Mouse (Mus musculus) lung, postnatal 14 days (tissue): ENCODE measurements around the gene Sdr9c7.
A peak's percentile ranks its signal among the peaks of the same experiment; 100 is the strongest.

Experiments used
- DNase-seq: peaks from one replicate; pipeline ENCODE4 v3.0.0; 2021

Gene Sdr9c7

DNA sequence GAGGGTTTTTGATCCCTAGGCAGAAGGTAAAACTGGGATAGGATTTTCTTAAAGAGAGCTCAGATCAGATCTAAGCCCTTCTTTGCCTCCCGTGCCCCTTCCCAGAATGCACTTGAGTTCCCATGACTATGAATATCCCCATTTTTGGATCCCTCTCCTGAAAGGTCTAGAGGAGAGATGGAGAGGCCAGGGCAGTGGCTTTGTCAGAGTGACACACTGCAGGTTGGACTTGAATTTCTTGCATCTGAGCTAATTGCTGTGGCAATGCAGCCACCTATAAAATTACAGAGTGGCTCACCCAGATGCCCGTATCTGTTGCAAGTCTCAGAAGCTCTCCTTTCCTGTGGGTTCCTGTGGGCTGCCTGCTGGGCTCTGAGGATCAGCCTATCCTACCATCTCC lies at the start of gene Sdr9c7:
Sdr9c7 (plus strand) TSS at position 301 of the 400 bp plus-strand sequence.
- DNase-seq: no peak

DNA sequence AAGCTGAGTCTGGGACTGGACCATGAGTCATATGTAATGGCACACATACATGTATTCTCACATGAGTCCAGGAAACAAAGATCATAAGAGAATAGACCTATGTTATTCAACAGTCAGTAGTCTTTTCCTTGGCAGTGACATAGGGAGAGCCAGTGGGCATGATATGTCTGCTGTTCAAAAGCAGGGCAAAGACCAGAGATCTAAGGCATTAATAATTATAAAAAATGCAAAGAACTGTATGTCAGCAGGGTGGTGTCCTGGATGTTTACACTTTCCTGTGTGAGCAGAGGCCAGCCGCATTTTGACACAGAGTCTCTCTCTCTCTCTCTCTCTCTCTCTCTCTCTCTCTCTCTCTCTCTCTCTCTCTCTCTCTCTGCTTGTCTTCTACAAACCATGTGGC lies 48.7 kb upstream of the Sdr9c7 start, which contains the start of gene Rdh19:
Rdh19 (plus strand) TSS at position 301 of the 400 bp plus-strand sequence.
- DNase-seq: no peak

DNA sequence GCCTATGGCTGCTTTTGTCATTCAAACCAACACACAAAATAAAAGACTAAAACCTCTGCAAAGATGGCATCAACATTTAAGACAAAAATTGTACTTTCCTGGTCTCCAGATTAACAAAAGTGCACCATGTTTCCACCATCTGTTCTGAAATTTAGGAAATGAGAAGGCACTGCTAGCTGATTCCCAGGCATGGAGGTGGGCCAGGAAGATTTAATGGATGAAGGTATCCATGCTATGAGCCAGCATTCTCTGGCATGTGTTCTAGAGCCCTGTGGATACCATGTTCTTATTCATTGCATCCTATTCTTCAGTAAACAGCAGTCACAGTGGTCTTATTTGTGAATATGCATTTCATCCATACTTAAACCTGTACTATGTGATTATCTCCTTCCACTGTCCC lies 41.9 kb upstream of the Sdr9c7 start:
- DNase-seq: no peak

DNA sequence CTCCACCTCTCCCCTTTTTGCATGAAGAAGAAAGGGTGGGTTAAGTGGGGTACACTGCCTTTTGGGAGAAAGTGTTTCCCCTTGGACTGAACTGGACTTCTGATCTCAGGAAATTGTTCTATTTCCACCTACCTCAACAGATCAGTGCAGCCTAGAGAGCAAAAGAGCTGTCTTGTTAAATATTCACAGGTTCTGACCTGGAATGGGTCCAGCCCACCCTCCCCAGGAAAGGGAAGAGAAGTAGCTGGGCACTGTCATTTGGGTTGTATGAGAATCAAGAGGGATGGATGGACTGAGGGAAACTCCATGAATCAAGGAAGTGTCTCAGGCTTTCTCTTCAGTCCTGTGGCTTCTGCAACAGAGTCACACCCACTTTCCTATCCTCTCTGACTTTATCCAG lies 33.4 kb upstream of the Sdr9c7 start:
- DNase-seq: no peak

DNA sequence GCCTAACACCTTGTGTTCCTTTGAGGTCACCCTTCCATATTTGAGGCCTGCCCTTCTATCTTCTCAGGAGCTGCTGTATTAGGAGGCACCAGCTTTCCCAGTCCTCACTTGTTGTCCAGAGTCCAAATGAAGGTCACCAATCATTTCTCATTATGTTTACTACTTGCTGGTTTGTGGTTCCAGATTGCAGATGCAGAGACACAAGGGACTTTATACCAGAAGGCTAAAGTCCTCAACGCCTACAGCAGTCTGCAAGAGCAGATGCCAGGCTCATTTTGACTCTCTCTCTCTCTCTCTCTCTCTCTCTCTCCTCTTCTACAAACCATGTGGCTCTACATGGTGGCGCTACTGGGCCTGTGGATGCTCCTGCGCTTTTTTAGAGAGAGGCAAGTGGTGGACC lies 32.1 kb upstream of the Sdr9c7 start, which contains the start of gene Rdh16f2:
Rdh16f2 (plus strand) TSS at position 243 of the 400 bp plus-strand sequence.
- no peak for DNase-seq

DNA sequence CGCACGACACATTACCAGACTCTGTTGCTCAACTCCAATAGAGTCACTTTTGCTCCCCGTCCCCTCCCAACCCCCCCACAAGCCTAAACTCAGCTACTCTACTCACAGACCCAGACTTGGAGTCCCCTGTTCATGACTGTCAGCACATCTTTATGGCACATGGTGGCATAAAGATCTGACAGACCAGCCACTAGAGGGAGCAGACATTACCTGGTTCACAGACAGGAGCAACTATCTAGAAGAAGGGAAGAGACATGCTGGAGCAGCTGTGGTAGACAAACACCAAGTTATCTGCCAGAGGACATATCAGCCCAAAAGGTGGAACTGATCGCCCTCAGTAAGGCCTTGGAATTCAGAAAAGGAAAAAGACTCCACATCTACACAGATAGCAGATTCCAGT lies 25.8 kb upstream of the Sdr9c7 start:
- peak; percentile 26 for DNase-seq

DNA sequence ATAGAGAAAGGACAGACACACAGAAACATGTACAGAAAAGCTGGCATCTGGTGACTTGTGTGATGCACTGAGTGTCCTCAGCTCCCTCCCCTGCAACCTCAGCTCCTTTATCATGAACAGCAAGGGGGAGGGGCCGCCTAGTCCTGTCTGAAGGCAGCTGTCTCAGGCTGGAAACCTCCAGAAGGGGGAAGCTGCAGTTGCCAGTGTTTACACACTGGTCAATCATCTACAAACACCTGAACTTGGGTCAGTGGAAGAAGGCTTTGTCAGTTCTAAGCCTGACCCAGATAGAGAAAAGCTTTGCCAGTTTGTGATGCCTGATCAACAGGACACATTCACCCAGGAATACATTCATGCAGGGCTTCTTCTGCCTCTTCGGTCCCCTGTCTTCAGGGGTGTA lies 20.6 kb upstream of the Sdr9c7 start:
- DNase-seq: peak; percentile 40

DNA sequence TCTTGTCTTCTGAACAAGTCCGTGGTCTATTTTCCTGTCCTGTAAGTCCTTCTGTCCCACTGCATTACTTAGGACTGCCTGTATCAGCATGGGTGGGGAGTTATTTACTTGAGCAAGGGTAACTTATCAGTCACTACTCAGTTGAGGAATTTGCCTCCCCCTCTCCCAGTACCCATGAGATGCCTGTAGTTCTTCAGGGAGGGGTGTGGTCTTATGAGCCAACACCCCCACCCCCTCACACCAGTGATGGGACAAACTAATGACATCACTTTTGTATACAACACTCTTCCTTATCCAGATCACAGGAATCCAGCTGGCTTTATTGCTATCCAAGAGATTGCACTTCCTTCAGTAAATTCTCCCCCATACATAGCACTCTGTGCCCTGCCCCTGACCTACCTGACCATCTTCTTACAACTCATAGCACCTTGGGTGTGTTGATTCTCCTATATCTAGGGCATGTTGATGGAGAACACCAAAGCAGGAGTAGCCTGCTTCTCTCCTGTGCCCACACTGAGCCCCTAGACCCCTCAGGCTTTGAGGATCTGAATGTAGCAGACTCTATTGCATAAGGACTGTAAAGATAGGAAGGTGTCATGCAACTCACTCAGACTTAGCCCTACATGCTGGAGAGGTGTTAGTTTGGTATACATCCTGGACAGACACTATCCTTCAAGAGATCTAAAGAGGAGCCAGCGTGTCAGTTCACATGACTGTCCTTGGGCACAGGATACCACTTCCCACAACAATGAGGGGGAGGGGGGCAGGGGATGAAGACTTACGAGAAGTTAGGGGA lies 19.9 kb upstream of the Sdr9c7 start:
- DNase-seq: no peak

DNA sequence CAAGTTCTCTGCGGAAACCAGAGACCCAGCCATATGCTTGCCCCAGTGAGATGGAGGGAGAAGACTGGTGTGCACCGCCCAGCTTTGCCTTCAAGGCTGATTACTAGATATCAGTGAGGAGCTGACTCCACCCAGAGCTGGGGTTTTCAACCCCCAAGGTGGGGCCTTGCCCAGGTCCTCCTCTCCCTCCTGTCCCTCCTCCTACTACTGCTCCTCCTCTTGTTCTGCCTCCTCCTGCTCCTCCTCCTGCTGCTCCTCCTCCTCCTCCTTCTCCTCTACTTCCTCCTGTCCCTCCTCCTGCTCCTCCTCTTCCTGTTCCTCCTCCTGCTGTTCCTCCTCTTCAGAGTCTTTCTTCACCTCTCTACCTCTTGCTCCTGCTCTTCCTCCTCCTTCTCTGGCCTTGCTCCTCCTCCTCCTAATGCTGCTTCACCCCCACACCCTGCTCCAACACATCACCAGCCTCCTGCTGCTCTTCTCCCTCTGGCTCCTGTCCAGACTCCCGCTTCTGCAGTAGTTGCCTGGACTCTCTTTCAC lies 19.1 kb upstream of the Sdr9c7 start:
- no peak for DNase-seq

DNA sequence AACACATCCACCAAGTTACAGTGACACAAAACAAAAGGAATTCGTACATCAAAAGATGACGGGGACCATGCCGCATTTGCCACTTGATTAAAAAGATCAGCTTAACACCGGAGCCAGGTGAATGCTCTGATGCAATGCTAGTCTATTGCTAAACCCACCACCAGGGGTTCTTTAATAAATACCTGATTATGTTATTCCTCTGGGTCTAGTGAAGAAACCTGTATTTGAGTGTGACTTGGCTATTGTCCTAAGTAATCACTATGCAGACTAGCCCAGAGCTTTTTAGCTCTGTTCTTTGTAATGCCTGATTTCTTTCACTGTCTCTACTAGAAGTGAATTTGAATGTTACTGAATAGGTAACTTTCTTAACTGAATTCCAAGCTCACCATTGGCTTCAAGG lies 17.3 kb upstream of the Sdr9c7 start:
- no peak for DNase-seq

DNA sequence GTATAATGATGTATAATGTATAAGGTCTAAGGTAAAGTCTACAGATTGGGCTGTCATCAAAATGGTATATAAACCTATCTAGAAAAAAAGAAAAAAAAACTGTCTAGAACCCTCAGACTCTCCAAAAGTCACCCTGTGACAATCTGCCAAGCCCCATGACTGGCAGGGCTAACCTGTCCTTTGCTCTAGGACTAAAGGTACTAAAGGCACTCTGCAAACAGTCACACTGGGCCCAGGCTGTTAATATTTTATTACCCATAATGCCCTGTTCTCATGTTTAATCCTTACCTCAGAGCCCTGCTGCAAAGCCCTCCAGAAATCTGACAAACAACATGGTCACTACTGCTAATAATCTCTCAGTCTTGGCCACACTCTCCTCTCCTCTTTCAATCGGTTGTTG lies 11.8 kb upstream of the Sdr9c7 start:
- DNase-seq: no peak

DNA sequence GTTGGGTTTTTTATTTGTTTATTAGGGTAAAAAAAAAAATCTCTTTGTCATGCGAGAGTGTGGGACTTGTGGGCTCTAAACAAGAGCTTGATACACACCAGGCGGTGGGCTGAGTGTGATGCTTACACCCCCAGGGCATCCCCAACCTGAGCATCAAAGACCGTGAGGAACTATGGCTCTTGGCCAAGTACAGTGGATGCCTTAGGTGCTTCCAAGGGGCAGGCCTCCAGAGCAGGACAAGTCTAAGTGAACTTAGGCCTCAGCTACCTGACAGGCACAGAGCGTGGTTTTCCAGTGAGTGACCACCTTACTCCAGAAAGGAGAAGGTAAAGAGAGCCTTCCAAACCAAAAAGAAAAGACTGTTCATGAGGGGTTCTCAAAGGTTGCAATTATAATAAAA lies 11.3 kb upstream of the Sdr9c7 start:
- no peak for DNase-seq

DNA sequence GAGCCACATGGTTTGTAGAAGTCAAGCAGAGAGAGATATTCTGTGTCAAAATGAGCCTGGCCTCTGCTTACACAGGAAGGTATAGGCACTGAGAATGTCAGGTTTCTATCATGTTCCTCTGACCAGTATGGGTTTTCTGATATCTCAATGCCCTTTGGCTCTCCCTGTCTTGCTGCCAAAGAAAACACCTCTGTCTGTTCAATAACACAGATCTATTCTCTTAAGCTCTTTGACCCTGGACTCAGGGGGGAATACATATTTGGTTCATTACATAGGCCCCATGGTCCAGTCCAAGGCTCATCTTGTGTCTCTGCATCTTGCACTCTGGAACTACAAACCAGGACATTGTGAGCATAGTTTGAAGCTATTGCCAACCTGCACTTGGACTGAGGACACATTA lies 9.7 kb upstream of the Sdr9c7 start, which contains the start of gene Rdh7:
Rdh7 (minus strand) TSS at position 213 of the 400 bp plus-strand sequence.
- no peak for DNase-seq

DNA sequence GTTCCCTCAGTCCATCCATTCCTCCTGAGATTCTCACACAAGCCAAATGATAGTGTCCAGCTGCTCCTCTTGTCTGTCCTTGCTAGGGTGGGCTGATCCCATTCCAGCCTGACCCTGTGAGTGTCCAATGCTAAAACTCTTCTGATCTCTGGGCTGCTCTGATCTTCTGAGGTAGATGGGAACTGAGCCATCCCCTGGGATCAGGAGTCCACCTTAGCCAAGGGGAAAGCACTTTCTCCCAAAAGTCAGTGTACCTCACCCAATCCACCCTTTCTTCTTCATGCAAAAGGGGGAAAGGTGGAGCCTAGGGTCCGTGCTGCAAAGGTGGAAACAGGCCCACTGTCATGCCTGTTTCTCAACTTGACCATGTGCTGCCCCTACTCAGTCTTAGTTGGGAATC lies 6.8 kb upstream of the Sdr9c7 start:
- DNase-seq: no peak

DNA sequence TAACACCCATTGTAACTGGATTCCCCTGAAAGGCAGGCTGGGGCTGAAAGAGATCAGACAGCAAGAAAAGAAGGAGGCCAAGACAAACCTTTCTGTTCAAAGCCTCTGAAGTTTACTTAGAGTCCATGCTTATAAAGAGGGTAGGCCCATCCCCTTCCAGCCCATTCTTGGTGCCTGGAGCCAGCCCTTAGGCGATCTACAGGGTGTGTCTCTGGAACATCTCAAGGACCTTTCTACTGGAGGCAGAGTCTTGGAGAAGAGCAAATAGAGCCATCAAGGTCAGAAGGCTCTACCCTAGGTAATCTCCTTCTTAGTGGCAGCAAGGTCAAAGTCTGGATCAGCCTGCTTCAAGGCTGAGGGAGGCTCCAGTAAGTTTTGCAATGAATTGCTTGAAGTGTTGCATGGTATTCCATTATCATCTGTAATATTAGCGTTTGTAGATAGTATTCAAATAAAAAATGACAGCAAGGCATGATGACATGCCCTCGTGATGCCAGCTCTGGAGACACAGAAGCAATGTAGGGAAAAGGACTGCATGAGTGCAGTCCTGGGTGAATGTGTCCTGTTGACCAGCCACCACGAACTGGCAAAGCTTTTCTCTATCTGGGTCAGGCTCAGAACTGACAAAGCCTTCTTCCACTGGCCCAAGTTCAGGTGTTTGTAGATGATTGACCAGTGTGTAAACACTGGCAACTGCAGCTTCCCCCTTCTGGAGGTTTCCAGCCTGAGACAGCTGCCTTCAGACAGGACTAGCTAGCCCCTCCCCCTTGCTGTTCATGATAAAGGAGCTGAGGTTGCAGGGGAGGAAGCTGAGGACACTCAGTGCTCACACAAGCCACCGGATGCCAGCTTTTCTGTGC lies 4.9 kb upstream of the Sdr9c7 start:
- peak; percentile 20 for DNase-seq

DNA sequence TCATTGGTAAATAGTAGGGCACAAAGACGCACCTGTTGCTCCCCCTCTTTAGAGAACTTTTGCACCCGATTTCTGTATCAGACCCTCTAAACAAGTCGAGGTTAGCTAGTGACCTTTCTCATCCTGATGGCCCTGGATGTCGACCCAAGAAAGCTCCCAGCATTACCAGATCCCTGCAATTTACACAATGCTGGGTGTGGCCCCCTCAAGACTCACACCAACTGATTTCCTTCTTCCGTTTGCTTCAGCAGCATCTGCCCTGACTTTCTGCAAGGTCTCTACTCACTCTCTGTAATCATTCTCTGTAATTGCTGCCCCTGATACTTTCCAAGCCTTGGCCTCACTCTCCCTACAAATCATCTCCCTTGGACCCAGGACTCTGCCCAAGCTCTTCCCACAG lies 1.6 kb upstream of the Sdr9c7 start:
- DNase-seq: no peak

DNA sequence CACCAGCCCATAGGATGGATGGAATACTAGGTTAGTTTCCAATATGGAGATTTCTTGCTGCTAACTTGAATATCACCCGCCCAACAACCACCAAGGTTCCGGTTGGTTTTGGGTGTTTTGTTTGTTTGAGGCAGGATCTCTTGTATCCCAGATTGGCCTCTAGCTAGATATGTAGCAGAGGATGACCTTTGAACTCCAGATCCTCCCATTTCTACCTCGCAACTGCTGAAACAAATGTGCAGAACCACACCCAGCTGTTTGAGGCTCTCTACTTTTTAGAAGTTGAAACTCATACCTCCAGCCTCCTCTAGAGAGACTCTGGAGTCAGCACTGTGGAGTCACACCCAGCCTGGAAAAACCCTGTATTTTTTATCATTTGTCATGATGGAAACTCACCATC lies 812 bp upstream of the Sdr9c7 start:
- DNase-seq: no peak

DNA sequence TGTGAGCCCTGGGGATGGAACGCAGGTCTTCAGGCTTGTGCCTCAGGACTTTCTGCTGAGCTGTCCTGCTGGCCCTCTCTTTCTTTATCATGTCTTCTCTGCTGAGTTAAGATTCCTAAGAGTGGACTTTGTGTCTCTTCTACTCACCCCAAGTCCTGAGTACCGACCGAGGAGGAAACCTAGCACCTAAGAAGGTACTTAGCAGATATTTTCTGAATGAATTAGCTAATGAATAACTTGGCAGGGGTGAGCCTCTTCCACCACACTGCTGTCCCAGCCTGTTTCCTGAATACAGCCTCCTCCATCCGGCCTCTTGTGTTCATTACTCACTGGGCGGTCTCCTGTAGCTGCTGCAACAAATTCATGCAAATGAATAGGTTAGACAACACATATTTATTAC lies 1.5 kb downstream of the Sdr9c7 start:
- DNase-seq: no peak

DNA sequence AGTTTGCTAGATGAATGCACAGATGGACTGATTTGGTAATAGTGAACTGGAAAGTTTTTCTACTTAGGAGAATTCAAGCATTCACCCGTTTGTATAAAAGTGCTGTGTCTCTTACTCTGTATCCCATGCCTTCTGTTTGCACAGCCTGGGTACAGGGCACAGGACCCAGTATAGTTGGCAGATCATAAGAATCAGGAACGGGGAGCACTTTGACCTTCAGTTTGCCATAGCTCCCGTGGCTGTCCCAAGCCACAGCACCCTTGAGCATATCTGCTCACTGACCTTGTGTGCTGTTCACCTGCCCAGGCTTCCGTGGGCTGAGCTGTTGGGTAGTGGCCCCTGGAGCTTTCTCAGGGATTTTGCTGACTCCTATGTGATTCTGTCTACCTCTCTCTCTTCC lies 3.4 kb downstream of the Sdr9c7 start:
- DNase-seq: no peak

DNA sequence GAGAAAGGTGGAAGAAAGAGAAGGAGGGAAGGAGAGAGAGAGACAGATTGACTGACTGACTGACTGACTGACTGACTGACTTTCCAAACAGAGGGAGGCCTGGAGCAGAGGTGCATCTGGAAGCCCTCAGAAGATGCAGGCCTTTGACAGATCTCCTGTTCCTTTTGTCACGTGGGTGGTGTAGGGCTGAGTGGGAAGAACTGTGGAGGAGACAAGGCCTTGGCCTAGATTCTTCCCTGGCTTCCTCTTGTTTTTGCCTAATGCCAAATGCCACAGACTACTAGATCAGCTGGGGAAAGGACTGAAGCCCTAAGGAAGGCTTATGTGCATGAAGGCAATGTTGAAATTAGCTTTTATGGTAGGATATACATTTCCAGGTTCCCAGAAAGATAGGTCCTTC lies 4.8 kb downstream of the Sdr9c7 start:
- no peak for DNase-seq

DNA sequence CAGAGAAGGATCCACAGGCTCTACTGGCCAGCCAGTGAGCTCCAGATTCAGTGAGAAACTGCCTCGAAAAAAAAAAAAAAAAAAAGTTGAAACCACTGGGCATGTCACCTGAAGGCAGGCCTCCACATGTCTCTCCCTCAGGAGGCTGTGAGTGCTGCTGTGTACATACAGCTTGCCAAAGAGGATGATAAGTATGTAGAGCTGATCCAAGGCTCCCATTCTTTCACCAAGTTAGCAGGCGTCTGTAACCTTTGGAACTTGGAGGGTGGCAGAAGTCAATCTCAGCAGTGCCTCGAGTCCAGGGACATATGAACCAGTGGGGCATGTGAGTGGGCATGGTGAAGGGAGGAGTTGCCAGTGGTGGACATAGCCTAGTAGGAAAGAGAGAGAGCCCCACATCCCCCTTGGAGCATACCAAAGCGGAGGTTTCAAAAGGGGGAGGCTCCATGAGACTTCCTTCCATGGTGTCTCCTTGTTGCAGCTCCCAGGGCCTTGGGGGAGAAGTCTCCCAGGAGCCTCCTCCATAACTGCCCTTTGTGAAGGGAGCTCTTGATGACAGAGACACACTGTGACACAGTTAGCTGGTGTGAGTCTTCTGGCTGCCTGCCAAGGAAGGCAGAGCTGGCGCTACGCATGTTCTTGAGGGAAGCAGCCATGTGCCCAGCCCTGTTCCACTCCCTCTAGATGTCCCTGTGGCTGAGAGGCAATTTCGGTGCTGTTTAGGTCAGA lies 6.6 kb downstream of the Sdr9c7 start:
- peak; percentile 17 for DNase-seq

DNA sequence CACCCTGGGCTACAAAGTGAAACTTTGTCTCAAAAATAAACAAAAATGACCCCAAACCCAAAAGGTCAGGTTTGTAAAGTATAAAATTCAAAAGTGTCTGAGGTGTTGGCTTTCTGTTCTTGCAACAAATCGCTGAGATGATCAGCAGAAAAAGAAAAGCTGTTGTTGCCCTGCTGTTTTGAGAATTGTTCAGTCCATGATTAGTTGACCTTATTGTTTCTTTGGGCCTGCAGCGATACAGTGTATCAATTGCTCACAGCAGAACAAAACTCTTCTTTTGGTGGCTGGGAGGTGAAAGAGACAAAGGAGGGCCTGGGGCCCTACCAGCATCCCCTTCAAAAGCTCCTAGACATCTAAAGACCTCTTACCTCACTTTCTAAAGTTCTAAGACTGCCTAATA lies 7.8 kb downstream of the Sdr9c7 start:
- no peak for DNase-seq

DNA sequence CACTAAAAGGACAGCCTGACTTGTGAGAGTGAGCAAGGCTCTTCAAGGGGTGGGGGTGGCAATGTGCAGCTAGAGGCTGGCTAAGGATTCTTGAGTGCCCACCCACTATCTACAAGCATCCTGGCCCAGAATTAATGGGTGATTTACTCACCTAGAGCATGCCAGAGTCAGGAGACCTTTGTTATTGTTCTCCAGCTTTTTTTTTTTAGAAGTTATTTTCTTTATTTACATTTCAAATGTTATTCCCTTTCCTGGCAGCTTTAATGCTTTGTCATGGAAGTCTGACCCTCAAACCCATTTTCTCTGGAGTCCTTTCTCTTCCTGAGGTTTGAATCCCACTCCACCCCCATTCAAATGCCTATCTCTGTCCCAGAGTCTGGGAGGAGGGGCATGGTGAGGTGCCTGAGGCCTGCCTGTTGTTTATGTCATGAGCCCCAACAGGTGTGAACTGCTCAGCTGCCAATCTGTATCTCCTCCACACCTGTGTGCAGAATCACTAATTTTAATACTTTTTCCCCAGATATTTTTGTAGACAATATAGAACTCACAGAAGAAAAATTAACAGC lies 9.2 kb downstream of the Sdr9c7 start:
- no peak for DNase-seq
